Mouse (Mus musculus) liver, embryonic 16.5 days (tissue): ENCODE measurements at regions not wholly inside any gene's neighbourhood (a gene's known extent, or its start where the extent isn't known, plus 50 kb on each side); places are given as distances from the start of the nearest gene placed in this dataset.
A peak's percentile ranks its signal among the peaks of the same experiment; 100 is the strongest.

ENCODE experiments used
- ATAC-seq: fragments of 200-750 bp; cut with Nextera tagmentation; 2 replicates; pipeline ENCODE4 v1.8.0; 2017; ENCODE audit warnings: low read depth, mild to moderate bottlenecking, moderate number of reproducible peaks, moderate library complexity
- H3K27ac ChIP-seq: fragments of 300-500 bp; sonication (generic); 2 replicates; pipeline ENCODE4 v1.5.1; 2014; ENCODE audit warnings: mild to moderate bottlenecking, low read length
- H3K27me3 ChIP-seq: fragments of 300-500 bp; sonication (generic); 2 replicates; pipeline ENCODE4 v1.6.1; 2014; ENCODE audit warnings: low read depth, low read length, mixed read lengths; ENCODE audit not compliant: control insufficient read depth, insufficient read depth
- H3K36me3 ChIP-seq: fragments of 300-500 bp; sonication (generic); 2 replicates; pipeline ENCODE4 v1.6.1; 2014; ENCODE audit warnings: mild to moderate bottlenecking; ENCODE audit not compliant: control insufficient read depth, insufficient read depth
- H3K4me1 ChIP-seq: fragments of 300-500 bp; sonication (generic); 2 replicates; pipeline ENCODE4 v1.6.1; 2014; ENCODE audit warnings: low read depth, low read length, mixed read lengths; ENCODE audit not compliant: control insufficient read depth
- H3K4me2 ChIP-seq: fragments of 300-500 bp; sonication (generic); 2 replicates; pipeline ENCODE4 v1.6.1; 2014; ENCODE audit warnings: low read depth, low read length, mixed read lengths
- H3K4me3 ChIP-seq: fragments of 300-500 bp; sonication (generic); 2 replicates; pipeline ENCODE4 v1.5.1; 2014; ENCODE audit warnings: low read depth, mild to moderate bottlenecking, low read length
- H3K9ac ChIP-seq: fragments of 300-500 bp; sonication (generic); 2 replicates; pipeline ENCODE4 v1.6.1; 2014; ENCODE audit warnings: low read depth, low read length
- H3K9me3 ChIP-seq: fragments of 300-500 bp; sonication (generic); replicated peaks from 2 replicates; pipeline ENCODE4 v1.6.1; 2016; ENCODE audit warnings: low read length; ENCODE audit not compliant: control insufficient read depth
- WGBS: fragments of 180-500 bp; shearing (Covaris S2); extraction: QIAGEN DNeasy Blood & Tissue Kit; methylation state at CpG from one replicate; pipeline ENCODE4 v1.1.7; 2014; ENCODE audit not compliant: insufficient replicate concordance; 5-methylcytosine and 5-hydroxymethylcytosine counted together

DNA sequence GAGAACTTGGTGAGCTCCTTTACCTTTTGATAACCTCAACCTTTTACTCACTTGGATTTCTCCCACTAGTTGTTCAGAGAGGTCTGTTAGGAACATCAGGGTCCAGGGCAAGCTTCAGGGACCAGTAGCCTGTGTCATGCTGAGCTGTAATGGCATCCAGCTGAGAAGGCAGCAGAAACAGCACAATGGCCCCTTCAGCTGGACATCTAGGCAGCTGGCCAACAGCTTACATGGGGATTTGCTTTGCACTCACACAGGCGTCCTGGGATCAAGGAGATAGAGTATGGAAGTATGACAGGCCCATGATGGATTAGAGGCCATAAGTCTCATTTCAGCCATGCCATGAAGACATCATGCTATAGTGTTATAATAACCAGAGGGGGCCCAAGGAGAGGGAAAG, 320.2 kb upstream of the Irx1 start:
- Histone ChIP-seq H3K9ac (no peak overlapping the region), H3K4me2 (no peak overlapping the region), H3K27me3 (no peaks in the 10 kb centered on the region), H3K36me3 (no peaks in the 10 kb centered on the region), H3K4me1 (no peaks in the 10 kb centered on the region), H3K9me3 (no peaks in the 10 kb centered on the region), H3K4me3 (no peak overlapping the region), H3K27ac (no peak overlapping the region)
- WGBS, result 38% methylated on average over 1 of the region's 1 CpGs
- ATAC-seq, result no peak

DNA sequence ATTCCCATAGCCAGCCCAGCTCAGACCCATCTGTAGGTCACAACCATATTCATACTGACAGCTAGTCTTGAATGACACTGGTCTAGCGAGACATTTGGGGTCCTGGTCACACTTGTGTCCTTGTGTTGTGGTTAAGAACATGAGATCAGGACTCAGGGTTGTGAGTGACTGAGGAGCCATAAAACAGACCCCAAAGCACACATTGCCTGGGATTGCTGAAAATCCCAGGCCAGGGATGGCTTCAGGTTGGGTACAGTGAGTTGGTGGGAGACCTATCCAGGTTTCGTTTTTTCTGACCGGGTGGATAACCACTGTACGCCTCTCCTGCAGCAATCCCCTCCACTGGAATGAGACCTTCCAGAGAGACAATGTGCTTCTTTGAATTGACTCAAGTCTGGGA, 322.8 kb upstream of the Irx1 start:
- no peaks in the 10 kb centered on the region for H3K4me1 ChIP-seq
- WGBS, result 84% methylated on average over 4 of the region's 4 CpGs
- no peak overlapping the region for H3K9ac ChIP-seq
- H3K4me3 ChIP-seq, result no peak overlapping the region
- no peaks in the 10 kb centered on the region for H3K9me3 ChIP-seq
- H3K36me3 ChIP-seq, result no peaks in the 10 kb centered on the region
- H3K27me3 ChIP-seq, result no peaks in the 10 kb centered on the region
- ATAC-seq, result no peak
- no peak overlapping the region for H3K4me2 ChIP-seq
- no peak overlapping the region for H3K27ac ChIP-seq

DNA sequence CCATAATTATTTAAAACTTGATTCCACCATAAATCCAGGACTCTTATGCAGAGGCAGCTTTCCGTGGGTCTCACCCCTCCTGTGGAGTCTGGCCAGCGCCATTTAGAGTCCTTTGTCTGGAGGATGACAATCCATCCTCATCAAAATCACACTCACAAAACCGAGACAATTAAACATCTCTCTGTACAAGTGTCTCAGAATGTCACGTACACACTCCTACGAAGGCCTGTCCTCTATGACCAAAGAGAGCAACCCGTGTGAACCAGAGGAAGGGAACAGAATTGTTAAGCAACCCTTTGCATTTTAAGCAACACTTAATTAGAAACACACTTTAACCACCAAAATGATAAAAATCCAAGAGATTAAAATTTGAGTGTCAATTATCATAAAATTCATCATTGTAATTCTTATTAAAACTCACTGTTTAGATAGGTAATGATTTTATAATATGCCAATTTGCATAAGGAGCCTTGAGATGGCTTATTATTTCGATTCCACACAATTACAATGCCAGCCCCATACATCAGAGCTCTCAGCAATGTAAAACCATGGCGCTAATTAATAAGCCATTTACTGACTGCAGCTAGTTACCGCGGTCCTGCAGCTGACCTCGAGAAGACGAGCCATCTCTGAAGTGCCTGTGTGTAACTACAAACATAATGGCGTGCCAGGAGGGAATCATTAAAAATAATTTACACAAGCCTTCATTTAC, 325.0 kb upstream of the Irx1 start:
- ATAC-seq, result no peak
- 46% methylated on average over 13 of the region's 13 CpGs for WGBS

DNA sequence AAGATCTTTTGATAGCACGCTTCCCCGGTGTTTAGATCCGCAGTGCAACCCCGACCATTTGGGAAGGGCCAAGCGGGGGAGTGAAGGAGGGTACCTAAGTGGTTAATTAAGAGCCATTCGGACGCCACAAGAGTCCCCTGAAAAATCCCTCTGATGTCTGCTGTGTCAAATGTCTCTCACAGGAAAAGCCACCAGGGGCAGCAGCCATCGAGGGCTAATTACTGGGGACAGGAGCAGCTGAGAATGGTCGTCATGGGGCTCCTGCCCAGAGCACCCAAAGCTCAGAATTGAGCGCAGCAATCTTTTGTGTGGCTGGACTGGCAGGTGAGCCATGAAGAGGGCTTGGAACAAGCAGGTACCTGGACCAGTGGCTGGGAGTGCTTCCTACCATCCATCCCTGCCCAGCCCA, 325.6 kb upstream of the Irx1 start:
- Histone ChIP-seq H3K9ac (no peak overlapping the region), H3K4me3 (no peak overlapping the region), H3K36me3 (no peaks in the 10 kb centered on the region), H3K4me2 (no peak overlapping the region), H3K27ac (no peak overlapping the region), H3K4me1 (no peaks in the 10 kb centered on the region), H3K9me3 (no peaks in the 10 kb centered on the region), H3K27me3 (no peaks in the 10 kb centered on the region)
- 15% methylated on average over 10 of the region's 10 CpGs for WGBS
- no peak for ATAC-seq

More for the DNA sequence above, 325.0 kb upstream of the Irx1 start:
- no peaks in the 10 kb centered on the region for H3K9me3 ChIP-seq
- no peaks in the 10 kb centered on the region for H3K4me1 ChIP-seq
- no peak overlapping the region for H3K9ac ChIP-seq
- no peak overlapping the region for H3K4me3 ChIP-seq
- no peak overlapping the region for H3K4me2 ChIP-seq
- H3K36me3 ChIP-seq, result no peaks in the 10 kb centered on the region
- H3K27me3 ChIP-seq, result no peaks in the 10 kb centered on the region
- no peak overlapping the region for H3K27ac ChIP-seq

DNA sequence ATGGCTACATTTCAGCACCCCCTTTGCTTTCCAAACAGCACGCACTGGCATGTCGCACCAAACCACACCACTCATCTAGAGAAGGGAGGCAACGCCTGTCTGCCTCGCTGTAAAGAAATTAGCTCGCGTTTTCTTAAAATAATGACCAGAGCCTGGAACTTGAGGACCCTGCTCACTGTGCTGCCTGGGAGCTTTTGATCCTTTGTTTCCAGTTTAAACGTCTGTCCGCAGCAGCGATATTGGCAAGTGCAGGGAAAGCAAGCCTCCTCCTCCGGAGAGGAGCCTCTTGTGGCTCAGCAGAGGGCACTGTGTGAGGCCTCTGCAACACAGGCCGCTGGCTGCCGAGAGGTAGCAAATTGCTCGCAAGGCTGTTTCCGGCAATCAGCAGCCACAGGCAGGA, 328.8 kb upstream of the Irx1 start:
- H3K9me3 ChIP-seq, result no peaks in the 10 kb centered on the region
- no peaks in the 10 kb centered on the region for H3K36me3 ChIP-seq
- WGBS, result 8% methylated on average over 14 of the region's 14 CpGs
- H3K4me2 ChIP-seq, result no peak overlapping the region
- H3K9ac ChIP-seq, result no peak overlapping the region
- H3K4me1 ChIP-seq, result no peaks in the 10 kb centered on the region
- H3K27me3 ChIP-seq, result no peaks in the 10 kb centered on the region
- no peak for ATAC-seq
- H3K4me3 ChIP-seq, result no peak overlapping the region
- no peak overlapping the region for H3K27ac ChIP-seq

DNA sequence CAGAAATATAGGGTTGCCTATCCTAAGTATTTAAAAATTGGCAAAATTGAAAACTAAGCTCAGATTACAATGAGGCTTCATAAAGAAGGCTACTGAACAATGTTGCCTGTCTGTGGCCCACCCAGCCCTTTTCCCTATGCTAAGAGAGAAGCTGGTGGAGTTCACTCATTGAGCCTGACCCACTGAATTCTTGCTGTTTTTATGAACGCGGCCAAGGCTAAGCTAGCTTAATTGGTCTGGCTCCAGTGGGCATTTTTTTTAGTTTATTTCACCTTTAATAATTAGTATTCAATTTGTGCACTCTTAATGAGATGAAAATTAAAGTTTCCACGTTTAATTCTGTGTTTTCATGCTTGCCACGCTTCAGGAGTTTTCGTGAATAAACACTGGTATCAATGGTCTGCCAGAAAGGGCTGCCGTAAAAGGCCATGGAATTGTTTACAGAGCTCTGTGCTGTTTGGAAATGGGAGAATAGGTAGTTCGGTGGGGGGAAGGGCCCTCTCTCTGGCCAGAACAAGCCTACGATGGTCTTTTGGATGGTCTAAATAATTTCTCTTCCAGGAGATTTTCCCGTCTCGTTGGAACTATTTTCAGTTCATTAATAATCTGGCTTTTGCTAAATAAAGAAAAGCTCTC, 329.7 kb upstream of the Irx1 start:
- H3K4me3 ChIP-seq, result no peak overlapping the region
- H3K9ac ChIP-seq, result no peak overlapping the region
- no peaks in the 10 kb centered on the region for H3K27me3 ChIP-seq
- 43% methylated on average over 10 of the region's 10 CpGs for WGBS
- no peak overlapping the region for H3K27ac ChIP-seq
- ATAC-seq, result 0 out of 2 replicates have a peak, but pooled peaks have one; percentile 27
- no peaks in the 10 kb centered on the region for H3K4me1 ChIP-seq
- H3K36me3 ChIP-seq, result no peaks in the 10 kb centered on the region
- H3K4me2 ChIP-seq, result no peak overlapping the region
- H3K9me3 ChIP-seq, result no peaks in the 10 kb centered on the region

DNA sequence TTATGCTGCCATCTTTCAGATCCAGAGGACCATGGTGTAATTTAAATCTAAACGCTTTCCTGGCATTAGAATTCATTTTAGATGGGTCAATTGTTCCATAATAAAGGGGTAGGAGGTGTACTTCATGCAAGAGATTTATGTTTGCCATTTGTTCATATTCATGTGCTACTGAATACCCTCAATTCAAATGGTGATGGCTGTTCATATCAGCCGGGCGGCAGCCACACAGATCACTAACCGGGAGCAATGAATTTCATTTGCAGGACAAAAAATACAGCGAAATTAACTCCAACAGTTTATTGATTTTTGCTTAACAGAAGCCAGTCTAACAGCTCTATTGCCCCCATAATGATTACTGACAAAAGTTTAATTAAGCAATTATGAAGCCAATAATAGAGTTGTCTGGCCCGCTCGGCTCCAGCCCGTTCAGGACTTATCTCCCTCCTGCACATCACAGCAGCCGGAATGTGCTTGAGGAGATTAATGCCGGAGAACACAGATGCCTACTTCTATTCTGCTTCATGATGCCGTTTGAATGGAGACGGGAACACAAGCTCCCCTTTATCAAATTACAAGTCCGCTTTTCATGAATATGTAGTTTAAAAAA, 330.3 kb upstream of the Irx2 start:
- Histone ChIP-seq H3K9me3 (no peaks in the 10 kb centered on the region), H3K27me3 (no peaks in the 10 kb centered on the region), H3K4me1 (no peaks in the 10 kb centered on the region), H3K36me3 (no peaks in the 10 kb centered on the region), H3K4me3 (no peak overlapping the region), H3K4me2 (no peak overlapping the region), H3K27ac (no peak overlapping the region), H3K9ac (no peak overlapping the region)
- WGBS, result 69% methylated on average over 13 of the region's 13 CpGs
- no peak for ATAC-seq

DNA sequence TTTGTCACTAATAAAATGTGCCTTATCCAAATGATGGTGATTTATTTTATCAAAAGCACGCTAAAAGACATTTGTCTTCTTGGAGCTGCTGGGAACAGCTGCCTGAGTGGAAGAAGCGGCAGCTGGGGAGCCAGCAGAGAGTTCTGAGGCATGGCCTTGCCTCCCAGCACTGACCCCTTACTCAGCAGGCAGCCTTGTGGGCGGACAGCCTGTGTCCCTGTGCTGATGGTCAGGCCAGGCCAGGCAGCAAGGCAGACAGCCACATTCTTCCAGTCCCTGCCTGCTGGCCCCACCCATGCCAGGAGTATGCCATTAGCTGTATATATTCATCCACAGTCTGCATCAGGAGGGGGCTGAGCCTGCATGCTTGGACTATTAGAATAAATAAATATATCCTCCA, 329.0 kb upstream of the Irx2 start:
- Histone ChIP-seq H3K9ac (no peak overlapping the region), H3K4me3 (no peak overlapping the region), H3K27me3 (no peaks in the 10 kb centered on the region), H3K27ac (no peak overlapping the region), H3K4me1 (no peaks in the 10 kb centered on the region), H3K36me3 (no peaks in the 10 kb centered on the region), H3K9me3 (no peaks in the 10 kb centered on the region), H3K4me2 (no peak overlapping the region)
- no peak for ATAC-seq
- 44% methylated on average over 3 of the region's 3 CpGs for WGBS

DNA sequence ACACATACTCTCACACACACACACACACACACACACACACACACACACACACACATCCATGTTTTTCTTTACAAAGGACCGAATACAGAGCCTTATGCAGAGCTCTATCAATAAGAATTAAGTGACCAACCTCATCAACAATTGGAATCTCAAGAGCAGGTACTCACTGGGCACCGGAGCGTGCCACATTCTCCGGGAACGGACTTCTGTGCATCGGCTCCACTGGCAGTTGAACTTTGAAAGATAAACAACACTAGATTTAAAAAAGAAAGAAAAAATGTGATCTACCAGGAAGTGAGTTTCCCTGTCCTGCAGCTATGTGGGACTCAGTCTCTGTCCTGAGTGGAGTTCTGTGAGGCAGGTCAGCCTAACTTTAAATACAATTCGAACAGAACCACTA, 327.5 kb upstream of the Irx2 start:
- Histone ChIP-seq H3K9me3 (no peaks in the 10 kb centered on the region), H3K9ac (no peak overlapping the region), H3K27me3 (no peaks in the 10 kb centered on the region), H3K27ac (no peak overlapping the region), H3K4me2 (peak overlapping the region; percentile 8; the same call in 1 of the 2 replicates), H3K36me3 (no peaks in the 10 kb centered on the region), H3K4me3 (no peak overlapping the region), H3K4me1 (no peaks in the 10 kb centered on the region)
- ATAC-seq, result no peak
- WGBS, result 61% methylated on average over 7 of the region's 7 CpGs
